Mouse (Mus musculus) olfactory bulb, adult 2 months (tissue): ENCODE data around the gene Plscr3.

ENCODE experiments used
- CTCF ChIP-seq: fragments of 200-500 bp; IDR thresholded peaks from 2 replicates; pipeline ENCODE4 v1.5.1; 2012; ENCODE audit warnings: low read depth, mild to moderate bottlenecking, low read length, moderate library complexity; ENCODE audit not compliant: insufficient read depth
- POLR2A ChIP-seq: fragments of 200-500 bp; IDR thresholded peaks from 2 replicates; pipeline ENCODE4 v1.6.1; 2012; ENCODE audit warnings: mild to moderate bottlenecking, low read depth, low read length, moderate library complexity; ENCODE audit not compliant: insufficient read depth

GRCm38 (mm10) chr11:69836703-69837576, 9.2 kb upstream of the Plscr3 start:
- no peak for TF ChIP-seq CTCF
- TF ChIP-seq POLR2A: no peak
